Mouse (Mus musculus) adrenal gland, postnatal 10 days (tissue): Measurements from ENCODE around the gene 4930415O20Rik. TPM values are rescaled to one million over a fixed set of nuclear protein-coding genes. Genes with fewer than 3 reads are reported as not detected.
A peak's percentile ranks its signal among the peaks of the same experiment; 100 is the strongest.

Experiments
- DNase-seq: peaks from one replicate; pipeline ENCODE4 v3.0.0; 2021; ENCODE audit warnings: mixed read lengths
- long read RNA-seq, 2 experiments: library from polyadenylated mRNA; stranded (forward); transcript quantifications; one replicate each; pipeline ENCODE4 v2.0.0; 2021
- total RNA-seq, 2 experiments: library from RNA; stranded (reverse); gene quantifications; 2 replicates each; pipeline ENCODE4 v1.2.3; 2021

4930415O20Rik gene
- 1 to 10 TPM in 1 of 2 experiments, under 1 TPM in 1; 0.58 to 1.2 TPM for total RNA-seq
- long read RNA-seq, experiment 1, partial matches to known transcripts = 0 of 1 reads
- long read RNA-seq, experiment 1, other reads (novel, unspliced or antisense) = 1 of 1 reads
- long read RNA-seq, experiment 2 = 0 reads

- DNase-seq = no peak
These were observed at the start of gene 4930415O20Rik, which contains the start of gene Ccnt1 for GRCm38 (mm10) chr15:98570873-98571538. 4930415O20Rik (plus strand) TSS chr15:98571004. Ccnt1 (minus strand) TSS chr15:98570923.

GRCm38 (mm10) chr15:98521245-98521644 is 49.6 kb upstream of the 4930415O20Rik start:
- DNase-seq = no peak

- no peak for DNase-seq
These were observed 44.7 kb upstream of the 4930415O20Rik start for GRCm38 (mm10) chr15:98526057-98526456.

- no peak for DNase-seq
These were observed 43.6 kb upstream of the 4930415O20Rik start for GRCm38 (mm10) chr15:98527056-98527771.

GRCm38 (mm10) chr15:98528066-98528563 is 42.7 kb upstream of the 4930415O20Rik start:
- DNase-seq = no peak

- DNase-seq = peak; percentile 42
These were observed 38.5 kb upstream of the 4930415O20Rik start for GRCm38 (mm10) chr15:98532281-98532680.

- DNase-seq = peak; percentile 28
These were observed 37.7 kb upstream of the 4930415O20Rik start for GRCm38 (mm10) chr15:98533035-98533531.

GRCm38 (mm10) chr15:98533881-98534627 is 36.8 kb upstream of the 4930415O20Rik start, which contains the start of gene Kansl2:
Kansl2 (minus strand) TSS chr15:98534264.
- DNase-seq = peak; percentile 98

GRCm38 (mm10) chr15:98535921-98536320 is 34.9 kb upstream of the 4930415O20Rik start:
- no peak for DNase-seq

- DNase-seq = no peak
These were observed 33.8 kb upstream of the 4930415O20Rik start for GRCm38 (mm10) chr15:98536828-98537510.

GRCm38 (mm10) chr15:98537923-98538322 is 32.9 kb upstream of the 4930415O20Rik start:
- DNase-seq = no peak

- no peak for DNase-seq
These were observed 29.7 kb upstream of the 4930415O20Rik start for GRCm38 (mm10) chr15:98541064-98541463.

- DNase-seq = no peak
These were observed 27.5 kb upstream of the 4930415O20Rik start for GRCm38 (mm10) chr15:98543341-98543740.

GRCm38 (mm10) chr15:98545151-98545550 is 25.7 kb upstream of the 4930415O20Rik start:
- DNase-seq = no peak

- no peak for DNase-seq
These were observed 24.0 kb upstream of the 4930415O20Rik start for GRCm38 (mm10) chr15:98546843-98547242.

GRCm38 (mm10) chr15:98552758-98553157 is 18.0 kb upstream of the 4930415O20Rik start:
- DNase-seq = no peak

GRCm38 (mm10) chr15:98555881-98556280 is 14.9 kb upstream of the 4930415O20Rik start:
- no peak for DNase-seq

GRCm38 (mm10) chr15:98557186-98557585 is 13.6 kb upstream of the 4930415O20Rik start:
- DNase-seq = no peak

- no peak for DNase-seq
These were observed 3.9 kb upstream of the 4930415O20Rik start for GRCm38 (mm10) chr15:98566973-98567277.

GRCm38 (mm10) chr15:98567278-98568134 is 3.3 kb upstream of the 4930415O20Rik start:
- peak; percentile 100 for DNase-seq
